Mouse (Mus musculus) layer of hippocampus, postnatal 14 days (tissue): ENCODE results near the gene Nfkb2. TPM values are rescaled to one million over a fixed set of nuclear protein-coding genes. Genes with fewer than 3 reads are reported as not detected.

Source experiments
- DNase-seq, 2 experiments: peaks; one replicate each; pipeline ENCODE4 v3.0.0; 2021 to 2022; ENCODE audit warnings: low spot score in 2 of 2, mixed read lengths in 1 of 2
- total RNA-seq, 2 experiments: library from RNA; stranded (reverse); gene quantifications; 2 replicates each; pipeline ENCODE4 v1.2.3; 2021

Nfkb2 gene
- total RNA-seq, 2 experiments from 2014 or later: 2.3 to 2.6 TPM

DNA sequence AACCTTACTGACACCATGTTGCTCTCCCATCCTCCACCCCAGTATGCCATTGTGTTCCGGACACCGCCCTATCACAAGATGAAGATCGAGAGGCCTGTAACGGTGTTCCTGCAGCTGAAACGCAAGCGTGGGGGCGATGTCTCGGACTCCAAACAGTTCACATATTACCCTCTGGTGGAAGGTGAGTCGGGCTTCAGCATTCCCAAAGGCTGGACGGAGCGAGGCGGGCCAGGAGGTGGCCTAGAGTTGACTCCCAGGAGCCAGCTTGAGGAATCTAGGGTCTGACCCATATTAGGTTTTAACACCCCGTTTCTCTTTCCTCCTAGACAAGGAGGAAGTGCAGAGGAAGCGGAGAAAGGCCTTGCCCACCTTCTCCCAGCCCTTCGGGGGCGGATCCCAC lies 4.2 kb downstream of the Nfkb2 start:
- DNase-seq: no peak

DNA sequence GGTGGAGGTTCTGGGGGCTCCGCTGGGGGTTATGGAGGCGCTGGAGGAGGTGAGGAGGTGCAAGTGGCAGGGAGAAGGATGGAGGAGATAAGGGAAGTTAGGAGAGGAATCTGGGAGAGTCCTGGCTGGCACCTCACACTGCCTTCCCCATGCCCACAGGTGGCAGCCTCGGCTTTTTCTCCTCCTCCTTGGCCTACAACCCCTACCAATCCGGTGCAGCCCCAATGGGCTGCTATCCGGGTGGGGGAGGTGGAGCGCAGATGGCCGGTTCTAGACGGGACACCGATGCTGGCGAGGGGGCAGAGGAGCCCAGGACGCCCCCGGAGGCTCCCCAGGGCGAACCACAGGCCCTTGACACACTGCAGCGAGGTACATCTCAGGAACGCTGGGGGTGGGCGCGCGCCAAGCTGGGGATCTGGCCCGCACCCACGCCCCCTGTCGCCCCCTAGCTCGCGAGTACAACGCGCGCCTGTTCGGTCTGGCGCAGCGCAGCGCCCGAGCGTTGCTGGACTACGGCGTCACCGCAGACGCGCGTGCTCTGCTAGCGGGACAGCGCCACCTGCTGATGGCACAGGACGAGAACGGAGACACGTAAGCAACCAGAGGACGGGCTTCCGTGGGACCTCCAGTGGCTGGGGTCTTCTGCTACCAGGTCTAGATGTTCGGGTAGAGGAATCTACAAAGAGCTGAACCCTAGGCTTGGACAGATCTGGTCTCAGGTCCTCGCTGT lies 4.8 kb downstream of the Nfkb2 start:
- DNase-seq: peak; percentile 84 to 91

DNA sequence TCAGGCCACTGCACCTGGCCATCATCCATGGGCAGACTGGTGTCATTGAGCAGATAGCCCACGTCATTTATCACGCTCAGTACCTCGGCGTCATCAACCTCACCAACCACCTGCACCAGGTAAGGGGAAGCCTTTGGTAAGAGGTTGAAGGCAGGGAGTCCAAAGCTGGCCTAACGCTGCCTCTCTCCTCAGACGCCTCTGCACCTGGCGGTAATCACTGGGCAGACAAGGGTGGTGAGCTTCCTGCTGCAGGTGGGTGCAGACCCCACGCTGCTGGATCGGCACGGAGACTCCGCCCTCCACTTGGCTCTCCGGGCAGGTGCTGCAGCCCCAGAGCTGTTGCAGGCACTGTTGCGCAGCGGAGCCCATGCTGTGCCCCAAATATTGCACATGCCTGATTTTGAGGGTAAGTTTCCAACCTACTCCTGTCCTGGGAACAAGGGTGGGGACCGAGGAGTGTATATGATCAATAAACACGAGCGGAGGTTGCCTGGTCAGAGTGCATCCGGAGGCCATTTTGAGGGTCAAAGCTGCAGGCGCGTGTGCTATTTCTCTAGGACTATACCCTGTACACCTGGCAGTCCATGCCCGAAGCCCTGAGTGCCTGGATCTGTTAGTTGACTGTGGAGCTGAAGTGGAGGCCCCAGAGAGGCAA lies 5.7 kb downstream of the Nfkb2 start:
- no peak for DNase-seq

DNA sequence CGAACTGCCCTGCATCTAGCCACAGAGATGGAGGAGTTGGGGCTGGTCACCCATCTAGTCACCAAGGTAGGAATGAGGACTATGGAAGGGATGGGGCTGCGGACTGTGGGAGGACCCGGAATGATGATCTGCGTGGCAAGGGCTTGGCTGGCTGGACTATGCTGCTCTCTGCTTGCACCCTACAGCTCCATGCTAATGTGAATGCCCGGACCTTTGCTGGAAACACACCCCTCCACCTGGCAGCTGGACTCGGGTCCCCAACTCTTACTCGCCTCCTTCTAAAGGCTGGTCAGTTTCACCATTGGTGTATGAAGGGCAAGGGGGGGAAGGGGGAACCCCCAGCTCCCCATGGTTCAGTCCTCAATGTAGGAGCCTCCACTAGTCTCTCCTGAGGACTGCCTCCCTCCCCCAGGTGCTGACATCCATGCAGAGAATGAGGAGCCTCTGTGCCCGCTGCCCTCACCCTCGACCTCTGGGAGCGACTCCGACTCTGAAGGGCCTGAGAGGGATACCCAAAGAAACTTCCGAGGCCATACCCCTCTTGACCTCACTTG lies 6.3 kb downstream of the Nfkb2 start:
- DNase-seq: no peak

DNA sequence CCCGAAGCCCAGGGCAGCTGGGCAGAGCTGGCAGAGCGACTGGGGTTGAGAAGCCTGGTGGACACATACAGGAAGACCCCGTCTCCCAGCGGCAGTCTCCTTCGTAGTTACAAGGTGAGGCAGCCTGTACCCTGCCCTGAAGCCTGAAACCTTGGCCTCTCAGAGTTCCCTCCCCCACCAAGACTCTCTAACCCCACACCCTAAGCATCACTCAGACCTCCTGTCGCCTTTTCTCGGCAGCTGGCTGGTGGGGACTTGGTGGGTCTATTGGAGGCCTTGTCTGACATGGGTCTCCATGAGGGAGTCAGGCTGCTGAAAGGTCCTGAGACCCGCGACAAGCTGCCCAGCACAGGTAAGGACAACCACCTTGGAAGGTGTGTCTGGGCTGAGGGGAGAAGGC lies 7.2 kb downstream of the Nfkb2 start:
- no peak for DNase-seq

DNA sequence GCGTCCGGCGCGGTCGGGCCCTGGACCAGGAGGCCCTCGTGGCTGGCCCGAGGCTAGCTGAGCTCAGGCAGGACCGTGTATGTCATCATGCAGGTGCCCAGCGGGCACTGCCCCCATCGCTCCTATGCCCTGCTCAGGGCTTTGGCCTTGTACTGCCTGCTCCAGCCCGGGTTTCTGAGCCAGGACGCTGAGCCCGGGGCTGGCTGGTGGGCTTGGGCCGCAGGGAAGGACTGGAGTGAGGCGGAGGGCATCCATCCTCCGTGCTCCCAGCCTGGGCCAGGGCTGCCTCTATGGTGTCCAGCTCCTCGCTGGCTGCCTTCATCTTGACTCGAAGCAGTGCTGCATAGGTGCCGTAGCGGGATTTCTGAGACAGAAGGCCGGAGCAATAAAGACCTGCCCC lies 8.4 kb downstream of the Nfkb2 start:
- no peak for DNase-seq

GRCm38 (mm10) chr19:46313116-46313515 lies 9.0 kb downstream of the Nfkb2 start:
- DNase-seq: no peak

- DNase-seq: no peak
These were observed 9.5 kb downstream of the Nfkb2 start for GRCm38 (mm10) chr19:46313591-46313990.

DNA sequence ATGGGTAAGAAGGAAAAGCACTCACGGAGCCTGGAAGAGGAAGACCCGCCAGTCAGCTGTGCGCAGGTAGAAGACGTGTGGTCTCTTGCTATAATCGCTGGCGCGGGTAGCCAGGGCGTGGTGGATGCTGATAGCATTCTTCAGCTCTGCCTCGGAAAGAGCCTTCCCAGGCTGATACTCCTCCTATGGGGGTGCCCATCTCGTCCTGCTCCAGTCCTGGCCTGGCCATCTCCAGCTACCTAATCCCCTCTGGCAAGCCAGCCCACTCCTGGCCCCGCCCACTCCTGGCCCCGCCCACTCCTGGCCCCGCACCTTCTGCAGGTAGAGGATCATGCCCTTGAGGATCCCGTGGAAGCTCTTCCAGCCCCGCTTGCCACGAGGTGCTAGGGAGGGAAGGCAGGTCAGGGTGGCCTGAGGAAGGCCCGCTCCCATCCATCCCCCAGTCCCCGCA lies 10.1 kb downstream of the Nfkb2 start:
- DNase-seq: no peak

DNA sequence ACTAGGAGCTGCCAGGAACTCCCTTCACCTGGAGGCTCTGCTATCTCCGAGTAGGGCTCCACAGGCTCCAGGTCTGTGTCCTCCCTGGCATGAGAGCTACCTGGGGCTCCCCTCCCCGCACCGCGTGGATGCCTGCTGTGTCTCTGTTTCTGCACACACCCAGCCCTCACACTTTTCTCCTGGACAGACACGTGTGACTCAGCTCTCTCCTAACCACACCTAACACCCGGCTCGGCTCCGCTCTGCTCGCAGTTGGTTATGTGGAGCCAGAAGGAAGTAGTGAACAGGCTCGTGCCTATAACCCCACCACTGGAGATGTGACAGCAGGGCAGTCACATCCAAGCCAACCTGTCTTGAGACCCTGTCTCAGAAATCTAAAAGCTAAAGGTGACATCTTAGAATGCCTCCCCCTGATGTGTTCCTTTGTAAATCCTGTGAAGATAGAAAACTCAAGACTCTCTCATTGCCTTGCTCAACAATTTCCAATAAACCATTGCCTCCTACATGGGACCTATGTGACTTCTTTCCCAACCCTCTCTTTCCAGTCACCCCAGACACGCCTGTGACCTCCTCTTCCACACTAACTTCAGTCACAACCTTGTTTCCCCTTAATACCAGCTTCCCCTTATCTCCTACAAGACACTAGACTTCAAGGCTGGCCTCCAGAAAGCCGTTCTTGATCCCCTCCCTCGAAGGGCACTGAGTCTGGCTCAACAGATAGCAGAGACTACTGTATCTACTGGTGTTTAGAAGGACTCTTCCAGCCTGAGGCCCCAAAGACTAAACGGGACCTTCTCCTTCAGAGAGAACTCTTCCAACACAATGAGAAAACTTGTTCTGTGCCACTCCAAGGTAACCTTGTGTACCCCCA lies 11.0 kb downstream of the Nfkb2 start:
- DNase-seq: peak in 1 of 2 experiments; percentile 0

DNA sequence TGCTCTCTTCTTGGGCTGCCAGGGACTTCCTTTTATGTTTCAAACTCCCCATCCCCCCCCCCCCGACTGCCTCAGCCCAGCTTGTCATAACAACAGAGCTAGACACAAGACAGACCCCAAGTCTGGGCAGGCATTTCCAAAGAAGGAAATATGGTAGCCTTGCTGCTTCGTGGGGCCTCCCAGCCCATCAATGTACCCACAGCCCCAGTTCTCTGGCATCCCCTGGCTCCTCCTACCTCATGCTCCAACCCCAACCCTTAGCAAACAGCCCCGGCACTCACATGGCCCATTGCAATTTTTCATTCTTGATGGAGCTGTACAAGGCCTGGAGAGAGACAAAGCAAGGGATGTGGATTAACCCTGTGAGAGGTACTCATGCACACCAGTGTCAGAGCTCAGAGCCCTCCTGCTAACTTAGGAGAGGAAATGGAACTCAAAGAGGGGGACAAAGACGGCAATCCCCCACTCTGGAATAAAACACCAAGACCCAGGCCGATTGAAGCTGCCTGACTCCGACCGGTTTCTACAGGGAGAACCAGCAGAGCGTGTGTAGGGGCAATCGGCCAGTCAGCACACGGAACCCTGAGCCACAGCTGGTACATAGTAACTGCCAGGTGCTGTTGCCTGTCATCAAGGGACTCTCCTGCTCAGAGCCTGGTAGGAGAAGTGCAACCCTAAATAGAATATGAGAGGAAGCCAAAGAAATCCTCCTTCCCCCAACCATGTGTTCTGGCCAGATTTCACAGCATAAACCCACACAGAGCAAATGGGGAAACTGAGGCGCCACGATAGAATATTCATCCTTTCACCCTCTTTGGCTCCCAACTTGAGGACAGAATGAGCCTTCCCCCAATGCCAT lies 11.9 kb downstream of the Nfkb2 start:
- peak in 1 of 2 experiments; percentile 22 for DNase-seq

DNA sequence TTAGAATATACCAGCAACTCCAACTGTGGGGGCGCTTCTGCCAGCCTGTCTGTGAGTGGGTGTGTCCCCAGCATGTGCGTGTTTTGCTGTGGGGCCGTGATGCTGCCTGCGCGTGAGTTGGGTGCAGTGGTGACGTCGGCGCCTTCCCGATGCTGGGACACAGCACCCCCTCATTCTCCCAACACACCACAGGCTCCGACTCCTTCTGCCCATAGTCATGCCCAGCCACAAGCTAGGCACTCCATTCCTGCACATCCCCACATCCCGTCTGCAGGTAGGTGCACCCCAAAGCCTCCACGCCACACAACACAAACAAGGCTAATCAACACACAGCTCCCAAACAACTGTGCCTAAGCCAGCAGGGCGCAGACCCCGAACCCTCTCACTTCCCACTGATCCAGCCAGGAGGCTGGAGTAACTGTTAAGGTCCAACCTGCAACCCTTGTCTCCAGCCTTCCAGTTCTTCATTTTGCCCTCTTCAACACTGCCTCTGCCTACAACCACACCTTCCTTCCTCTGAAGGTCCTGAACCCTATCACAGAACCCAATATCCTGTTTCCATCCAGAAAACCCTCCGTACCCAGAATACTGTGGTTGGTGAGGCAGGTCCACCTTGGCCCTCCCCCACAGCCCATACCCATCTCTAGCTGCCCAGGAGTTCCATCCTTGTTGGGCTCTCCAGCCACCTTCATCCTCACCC lies 12.9 kb downstream of the Nfkb2 start:
- peak in 1 of 2 experiments; percentile 84 for DNase-seq

DNA sequence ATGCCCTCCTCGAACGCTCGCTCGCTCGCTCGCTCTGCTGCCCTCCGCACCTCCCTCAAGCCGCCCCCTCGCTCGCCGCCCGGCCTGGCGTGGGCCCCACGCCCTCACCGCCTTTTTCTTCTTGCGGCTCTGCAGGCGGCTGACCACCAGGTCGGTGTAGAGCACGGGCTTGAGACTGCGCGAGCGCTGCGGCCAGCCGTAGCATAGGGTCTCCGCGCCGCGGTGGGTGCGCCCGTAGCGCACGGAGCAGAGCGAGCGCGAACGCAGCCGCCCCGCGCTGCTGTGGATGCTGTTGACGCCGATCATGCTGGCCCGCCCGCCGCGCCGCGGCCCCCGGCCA lies 13.4 kb downstream of the Nfkb2 start:
- peak in 1 of 2 experiments; percentile 20 for DNase-seq

- peak in 1 of 2 experiments; percentile 70 for DNase-seq
These were observed 13.9 kb downstream of the Nfkb2 start for GRCm38 (mm10) chr19:46318031-46318471.

DNA sequence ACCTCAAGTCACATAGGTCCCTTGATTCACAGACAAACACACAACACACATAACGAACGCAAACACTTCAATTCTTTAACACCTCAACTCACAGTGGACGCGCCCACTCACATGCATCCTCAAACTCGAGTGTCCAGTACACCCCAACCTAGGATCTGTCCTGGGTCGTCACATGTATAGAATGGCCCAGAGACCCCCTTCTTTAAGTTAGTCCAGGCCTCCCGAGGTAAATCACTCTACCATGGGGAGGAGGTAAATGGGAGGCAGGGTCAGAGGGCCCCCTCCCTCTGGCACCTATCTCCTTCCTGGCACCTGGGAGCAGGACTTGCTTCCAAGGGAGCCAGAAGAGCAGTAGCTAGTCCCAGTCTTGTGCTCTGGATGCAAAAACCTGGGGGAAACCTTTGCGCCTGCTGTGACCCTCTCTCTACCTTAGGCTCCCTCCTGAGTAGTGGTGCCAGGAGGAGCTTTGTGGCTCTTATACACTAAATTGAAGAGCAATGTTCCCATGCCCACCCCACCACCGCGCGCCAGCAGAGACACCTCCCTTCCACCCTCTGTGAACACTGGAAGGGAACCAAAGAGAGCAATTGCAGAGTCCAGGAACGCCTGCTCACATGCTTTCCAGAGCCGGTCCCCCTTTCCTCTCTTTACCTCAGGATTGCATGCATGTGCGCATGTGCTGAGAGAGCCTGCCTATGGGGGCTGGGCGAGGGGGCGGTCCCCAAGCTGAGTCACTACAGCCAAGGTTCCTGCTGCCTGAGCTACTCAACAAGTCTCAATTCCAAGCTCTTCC lies 14.7 kb downstream of the Nfkb2 start:
- DNase-seq: peak in 1 of 2 experiments; percentile 93

- no peak for DNase-seq
These were observed 16.1 kb downstream of the Nfkb2 start for GRCm38 (mm10) chr19:46320076-46320785.

- peak in 1 of 2 experiments; percentile 63 for DNase-seq
These were observed 17.2 kb downstream of the Nfkb2 start for GRCm38 (mm10) chr19:46321101-46321943.
